Mouse (Mus musculus): ENCODE results near the gene Mapkap1.
"Not testable (repeated sequence)": the region's sequence is repeated elsewhere in the genome, so short reads cannot be mapped to it uniquely, and the experiment has no call there.

DNA sequence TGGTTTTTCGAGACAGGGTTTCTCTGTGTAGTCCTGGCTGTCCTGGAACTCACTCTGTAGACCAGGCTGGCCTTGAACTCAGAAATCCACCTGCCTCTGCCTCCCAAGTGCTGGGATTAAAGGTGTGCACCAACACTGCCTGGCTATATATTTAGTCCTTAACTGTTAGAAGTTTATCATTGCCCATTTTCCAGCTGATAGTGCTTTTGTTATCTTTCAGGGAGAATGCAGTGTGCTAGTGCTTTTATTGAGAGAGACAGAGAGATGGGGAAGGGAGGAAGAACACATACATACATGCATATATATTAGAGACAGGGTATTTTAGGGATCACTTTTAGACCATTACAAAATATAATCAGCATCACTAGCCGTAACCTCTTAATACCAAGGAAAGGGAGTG lies 26.3 kb downstream of the Mapkap1 start:
- not testable (repeated sequence) for TF ChIP-seq POLR2A (IDR thresholded peaks at IDR 0.05; ENCODE audit: control insufficient read depth, low read depth, low read length); CTCF (IDR thresholded peaks at IDR 0.05; ENCODE audit: control insufficient read depth, insufficient read depth, insufficient replicate concordance, low read depth, low read length)
